Mouse (Mus musculus) erythroblast, embryonic 14.5 days (primary cell): Measurements from ENCODE around the gene Ankrd44.

ENCODE experiments used
- GATA1 ChIP-seq: IDR thresholded peaks from 2 replicates; pipeline ENCODE4 v1.6.1; 2012; ENCODE audit warnings: low read length, inconsistent platforms, mixed read lengths
- TAL1 ChIP-seq: IDR thresholded peaks from 3 replicates; pipeline ENCODE4 v1.6.1; 2012; ENCODE audit warnings: low read length, inconsistent platforms, mixed read lengths

DNA sequence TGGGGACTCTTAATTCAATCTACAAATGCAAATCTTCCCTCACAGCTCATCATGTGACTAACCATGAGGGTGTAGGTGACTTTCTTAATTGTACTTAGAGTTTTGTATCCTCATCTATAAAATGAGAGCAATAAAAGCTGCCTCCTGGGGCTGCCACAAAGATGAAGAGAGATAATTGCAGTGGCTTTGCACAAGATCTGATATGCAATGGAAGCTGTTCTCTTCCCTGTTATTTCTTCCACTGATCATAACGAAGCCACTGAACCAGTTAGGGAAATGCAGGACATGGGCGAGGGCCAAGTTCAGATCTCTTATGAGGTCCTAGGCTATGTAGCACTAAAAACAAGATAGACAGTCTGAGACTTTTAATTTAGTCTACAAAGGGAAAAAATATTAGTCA lies 258.2 kb downstream of the Ankrd44 start:
- TF ChIP-seq TAL1 = no peak
- no peak for TF ChIP-seq GATA1
